Comparison of ENCODE assay signal across 20 mouse cellular contexts in genomic region chr5:14062918-14063481, GRCm38 (mm10). TPM values are rescaled to one million over a fixed set of nuclear protein-coding genes. Genes with fewer than 3 reads are reported as not detected.
"Had no signal": no experiment of that assay in that cellular context is flagged by ENCODE, and none has a peak within 500 bp of the region (broad histone marks: within the 10 kb centered on the region; RNA-seq: fewer than 3 reads in every experiment).

No protein-coding gene starts in this region.

- H3K36me3 ChIP-seq: limb, embryonic 12.5 days; limb, embryonic 15.5 days; midbrain, embryonic 12.5 days; midbrain, embryonic 15.5 days; neural tube, embryonic 13.5 days had no signal

- H3K27me3 ChIP-seq: limb, embryonic 12.5 days; limb, embryonic 15.5 days; midbrain, embryonic 12.5 days; midbrain, embryonic 15.5 days; neural tube, embryonic 13.5 days had no signal

- H3K9me3 ChIP-seq: limb, embryonic 12.5 days; limb, embryonic 15.5 days; midbrain, embryonic 12.5 days; midbrain, embryonic 15.5 days; neural tube, embryonic 13.5 days had no signal

- H3K27ac ChIP-seq: limb, embryonic 12.5 days; limb, embryonic 15.5 days; liver, embryonic 14.5 days; macrophage; midbrain, embryonic 12.5 days; midbrain, embryonic 15.5 days; neural tube, embryonic 13.5 days had no signal

- H3K9ac ChIP-seq: limb, embryonic 12.5 days; limb, embryonic 15.5 days; liver, embryonic 14.5 days; liver, postnatal 0 days; lung, embryonic 14.5 days; midbrain, embryonic 12.5 days; midbrain, embryonic 15.5 days; neural tube, embryonic 13.5 days had no signal

- DNase-seq: kidney, adult 9 months; kidney, postnatal 14 days; kidney, postnatal 4 days; left cerebral cortex, postnatal 4 days; liver, postnatal 0 days; lung, embryonic 14.5 days; right cerebral cortex, postnatal 25 days; thymus, adult 2 months; thymus, postnatal 14 days; thymus, postnatal 4 days had no signal

- H3K4me2 ChIP-seq: limb, embryonic 12.5 days; limb, embryonic 15.5 days; liver, embryonic 11.5 days; lung, embryonic 14.5 days; midbrain, embryonic 12.5 days; midbrain, embryonic 15.5 days; neural tube, embryonic 13.5 days had no signal

- H3K4me3 ChIP-seq: limb, embryonic 12.5 days; limb, embryonic 15.5 days; midbrain, embryonic 12.5 days; midbrain, embryonic 15.5 days; neural tube, embryonic 13.5 days had no signal

- H3K4me1 ChIP-seq: limb, embryonic 12.5 days; limb, embryonic 15.5 days; midbrain, embryonic 12.5 days; midbrain, embryonic 15.5 days; neural tube, embryonic 13.5 days had no signal

- ATAC-seq: liver, postnatal 0 days; lung, postnatal 0 days; midbrain, embryonic 15.5 days had no signal

RNA-seq across cellular contexts. Expression of gene Sema3e, which starts 37.9 kb away (rescaled TPM):
- total RNA-seq: megakaryocyte, adult 5-6 weeks had no signal
- polyA plus RNA-seq: macrophage had no signal
